Mouse (Mus musculus) cerebellum, adult 9-11 months (tissue): ENCODE results near the gene Atp6v0a1.
"Not testable (repeated sequence)": the region's sequence is repeated elsewhere in the genome, so short reads cannot be mapped to it uniquely, and the experiment has no call there.

Experiments
- DNase-seq: peaks from one replicate; pipeline ENCODE4 v3.0.0; 2022

The Atp6v0a1 gene

DNA sequence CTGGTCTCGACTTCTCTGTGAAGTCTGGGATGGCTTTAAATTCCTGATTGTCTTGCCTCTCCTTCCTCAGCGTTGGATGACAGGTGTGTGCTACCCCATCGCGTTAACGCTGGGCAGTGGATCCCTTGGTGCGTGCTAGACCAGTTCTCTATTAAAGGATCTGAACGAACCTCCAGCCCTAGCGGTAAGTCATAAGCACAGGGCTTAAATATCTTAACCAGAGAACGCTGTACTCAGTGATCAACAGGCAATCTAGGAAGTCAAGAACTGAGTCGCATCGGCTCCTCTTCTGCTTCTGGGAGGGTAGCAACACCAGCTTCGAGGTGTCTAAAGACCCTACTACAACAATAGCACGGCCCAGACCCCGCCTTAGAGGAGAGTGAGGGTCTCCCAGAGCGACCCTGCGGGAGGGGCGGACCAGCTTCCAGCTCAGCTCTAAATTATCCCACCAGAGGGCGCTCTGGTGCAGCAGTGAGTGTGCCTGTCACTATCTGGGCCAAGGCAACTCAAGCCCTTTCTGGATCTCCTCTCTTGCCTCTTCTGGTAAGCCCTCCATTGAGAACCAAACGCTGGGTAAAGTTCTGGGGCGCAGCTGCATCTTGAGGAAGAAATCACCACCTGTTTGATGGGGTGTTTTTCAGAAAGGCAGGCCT, 26.0 kb upstream of the Atp6v0a1 start:
- peak; percentile 61 for DNase-seq

DNA sequence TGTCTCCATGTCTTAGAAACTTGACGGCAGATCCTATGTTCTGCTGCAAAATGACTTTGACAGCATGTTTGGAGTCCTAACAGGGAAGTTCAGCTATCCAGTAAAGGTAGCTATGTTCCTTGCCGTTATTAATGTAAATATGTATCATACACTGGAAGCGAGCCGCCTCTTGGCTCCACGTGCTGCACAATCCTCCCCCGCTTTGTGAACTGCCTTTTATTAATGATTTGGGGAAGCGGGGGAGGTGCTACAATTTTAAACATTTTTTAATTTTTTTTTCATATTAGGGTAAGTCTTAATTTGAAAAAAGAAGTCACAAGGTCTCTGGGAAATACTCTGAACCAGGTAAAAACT, 25.5 kb upstream of the Atp6v0a1 start:
- no peak for DNase-seq

- DNase-seq: no peak
Observed at GRCm38 (mm10) chr11:100985607-100986006, 23.6 kb upstream of the Atp6v0a1 start.

DNA sequence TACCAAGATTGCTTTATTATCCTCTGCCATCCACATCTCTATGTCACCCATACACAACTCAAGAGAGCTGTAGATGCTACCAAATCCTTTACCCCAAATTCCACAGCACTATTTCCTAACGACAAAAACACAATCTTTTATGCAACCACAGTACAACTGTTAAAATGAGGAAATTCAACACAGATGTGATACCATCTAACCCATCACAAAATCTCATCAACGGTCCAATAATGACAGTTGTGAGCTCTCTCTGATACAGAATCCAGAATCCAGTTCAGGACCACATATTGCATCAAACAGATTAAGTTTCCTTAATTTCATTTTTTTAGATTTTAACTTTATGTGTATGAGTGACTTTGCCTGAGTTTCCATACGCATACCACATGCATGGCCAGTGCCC, 20.6 kb upstream of the Atp6v0a1 start:
- no peak for DNase-seq

GRCm38 (mm10) chr11:100989666-100990065, 19.6 kb upstream of the Atp6v0a1 start:
- no peak for DNase-seq

DNA sequence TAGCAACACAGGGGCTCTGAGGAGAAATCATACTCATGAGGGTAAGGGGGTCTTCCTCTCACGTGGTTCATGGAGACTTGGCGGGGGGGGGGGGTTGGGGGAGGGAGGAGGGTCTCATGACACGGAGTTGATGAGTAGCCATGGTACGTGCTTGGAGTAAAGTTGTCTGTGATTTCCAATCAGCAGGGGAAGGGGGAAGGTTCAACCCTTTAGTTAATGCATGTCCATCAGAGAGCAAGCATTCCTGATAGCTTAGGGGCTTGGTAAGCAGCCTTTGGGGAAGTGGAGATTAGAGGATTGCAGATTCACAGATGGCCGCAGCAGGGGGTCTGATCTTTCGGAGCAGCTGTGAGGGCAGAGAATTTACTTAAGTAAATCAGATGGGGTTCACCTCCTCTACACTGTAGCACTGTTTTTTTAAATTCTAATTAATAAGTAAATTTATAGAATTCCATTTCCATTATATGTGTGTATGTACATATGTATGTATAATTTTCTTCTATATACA, 18.2 kb upstream of the Atp6v0a1 start:
- DNase-seq: no peak

- DNase-seq: no peak
Observed at GRCm38 (mm10) chr11:100993437-100993836, 15.8 kb upstream of the Atp6v0a1 start.

DNA sequence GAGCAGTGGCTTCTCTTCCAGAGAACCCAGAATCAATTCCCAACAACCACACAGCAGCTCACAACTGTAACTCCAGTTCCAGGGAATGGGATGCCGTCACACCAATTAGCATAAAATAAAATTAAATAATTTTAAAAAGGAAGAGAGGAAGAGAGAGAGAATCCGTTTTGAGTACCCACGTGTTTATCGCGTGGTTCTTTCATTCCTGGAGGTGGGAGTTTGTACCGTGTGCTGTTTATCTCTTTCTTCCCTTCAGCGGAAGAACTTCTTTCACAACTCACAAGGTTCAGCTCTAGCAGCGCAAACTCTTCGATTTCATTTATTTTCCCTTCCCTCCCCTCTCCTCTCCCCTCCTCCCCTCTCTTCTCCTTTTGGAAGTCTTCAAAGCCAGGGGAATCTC, 15.0 kb upstream of the Atp6v0a1 start:
- DNase-seq: no peak

GRCm38 (mm10) chr11:100994655-100995054, 14.6 kb upstream of the Atp6v0a1 start:
- DNase-seq: no peak

GRCm38 (mm10) chr11:100996501-100996900, 12.8 kb upstream of the Atp6v0a1 start:
- DNase-seq: no peak

GRCm38 (mm10) chr11:100998836-100999235, 10.4 kb upstream of the Atp6v0a1 start:
- DNase-seq: no peak

- no peak for DNase-seq
Observed at GRCm38 (mm10) chr11:100999254-100999653, 10.0 kb upstream of the Atp6v0a1 start.

GRCm38 (mm10) chr11:101001875-101002552, 7.2 kb upstream of the Atp6v0a1 start:
- DNase-seq: not testable (repeated sequence)

DNA sequence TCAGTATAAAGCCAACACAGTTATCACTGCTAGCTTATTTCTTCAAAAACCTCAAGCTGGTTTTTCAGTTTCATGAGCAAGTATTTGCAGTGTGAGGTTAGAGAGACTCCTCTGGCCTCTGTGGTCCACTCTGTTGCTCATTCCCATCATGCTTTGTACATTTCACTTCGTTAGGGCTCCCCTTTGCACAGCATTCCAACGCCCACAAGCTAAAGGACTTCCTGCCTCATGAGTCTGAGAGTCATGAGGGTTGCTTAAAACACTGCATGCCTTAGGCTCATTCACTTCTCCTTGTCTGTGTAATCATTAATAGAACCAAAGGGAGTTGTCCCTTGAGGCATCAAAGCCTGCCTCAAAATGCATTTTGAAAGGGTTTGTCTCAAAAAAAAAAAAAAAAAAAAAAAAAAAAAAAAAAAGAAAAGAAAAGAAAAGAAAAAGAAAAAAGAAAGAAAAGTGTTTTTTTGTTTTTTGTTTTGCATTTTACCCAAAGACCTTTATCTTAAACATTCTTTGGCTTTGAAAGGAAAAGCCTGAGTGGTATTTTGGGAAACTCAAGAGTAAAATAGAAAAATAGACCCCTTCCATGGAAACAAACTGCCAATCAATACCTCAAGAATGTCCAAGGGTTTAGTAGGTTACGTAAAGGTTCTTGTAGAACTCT, 6.1 kb upstream of the Atp6v0a1 start:
- no peak for DNase-seq

GRCm38 (mm10) chr11:101008206-101009045, 826 bp upstream of the Atp6v0a1 start:
- no peak for DNase-seq

DNA sequence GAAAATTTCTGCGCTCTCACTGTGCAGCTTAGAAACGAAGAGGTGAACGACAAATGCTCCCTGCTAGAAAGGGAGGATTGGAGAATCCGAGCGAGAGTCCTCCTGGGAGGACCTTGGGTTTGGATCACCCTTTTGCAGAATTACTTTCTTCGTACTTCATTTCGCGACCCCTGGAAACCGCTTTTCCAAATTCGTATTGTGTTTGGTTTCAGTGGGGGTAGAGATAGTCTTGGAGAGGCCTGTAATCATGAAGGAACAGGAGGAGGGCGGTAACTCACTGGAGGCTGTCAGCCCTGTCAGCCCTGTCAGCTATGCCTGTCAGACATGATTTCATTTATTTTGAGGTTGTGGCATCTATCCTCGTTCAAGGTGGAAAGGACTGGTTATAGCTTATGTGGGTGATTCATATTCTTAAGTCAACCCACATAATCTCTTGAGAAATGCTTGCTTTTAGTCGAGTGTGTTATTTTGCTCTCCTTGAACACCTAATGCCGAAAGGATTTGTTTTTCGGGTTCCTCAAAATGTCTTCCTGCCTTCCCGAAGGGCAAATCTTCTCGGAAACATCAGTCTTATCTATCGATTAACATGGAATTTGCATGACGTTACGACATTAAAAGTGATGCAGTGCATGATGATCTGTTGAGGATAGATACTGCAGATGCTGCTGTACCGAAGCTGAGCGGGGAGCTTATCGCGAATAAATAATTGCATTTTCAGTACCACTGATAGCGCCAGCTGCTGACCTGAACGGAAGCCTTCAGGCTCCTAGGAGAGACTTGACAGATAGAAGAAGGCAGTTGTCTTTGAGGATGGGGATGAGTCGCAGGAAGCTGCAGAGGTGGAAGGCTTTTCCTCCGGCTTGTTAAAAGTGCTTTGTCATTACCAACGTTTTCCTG, 884 bp downstream of the Atp6v0a1 start:
- peak; percentile 31 for DNase-seq

- DNase-seq: no peak
Observed at GRCm38 (mm10) chr11:101011641-101012040, 2.4 kb downstream of the Atp6v0a1 start.

GRCm38 (mm10) chr11:101023371-101023770, 14.1 kb downstream of the Atp6v0a1 start:
- DNase-seq: peak; percentile 79

- DNase-seq: no peak
Observed at GRCm38 (mm10) chr11:101024001-101024400, 14.7 kb downstream of the Atp6v0a1 start.

- no peak for DNase-seq
Observed at GRCm38 (mm10) chr11:101027121-101027520, 17.9 kb downstream of the Atp6v0a1 start.

- DNase-seq: peak; percentile 59
Observed at GRCm38 (mm10) chr11:101029320-101029719, 20.1 kb downstream of the Atp6v0a1 start.
